In the genomic region with DNA sequence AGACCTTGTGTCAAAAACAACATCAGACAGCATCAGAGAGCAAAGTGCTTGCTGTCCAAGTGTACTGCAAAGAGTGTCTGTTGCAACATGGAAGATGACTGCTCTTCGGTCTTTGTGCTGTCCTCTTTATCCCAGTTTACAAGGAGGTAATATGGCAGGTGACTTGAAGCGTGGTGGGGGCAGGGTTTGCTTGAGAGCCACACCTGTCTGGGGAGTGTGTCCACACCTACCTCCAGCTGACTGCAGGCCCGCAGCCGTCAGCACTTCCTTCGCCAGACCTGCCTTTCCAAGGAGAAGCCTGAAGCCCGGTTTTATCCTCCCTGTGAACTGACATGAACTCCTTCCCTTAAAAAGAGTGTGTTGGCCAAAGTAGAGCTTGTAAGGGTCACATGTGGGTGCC, we compare ENCODE assay signal across 24 mouse cellular contexts.
A peak's percentile ranks its signal among the peaks of the same experiment; 100 is the strongest.
DNase-seq lines count a peak whose midpoint lies in the region; ATAC-seq and TF ChIP-seq lines count a peak whose summit lies in the region.
"Had no signal": no experiment of that assay in that cellular context is flagged by ENCODE, and none has a peak within 500 bp of the region (broad histone marks: within the 10 kb centered on the region; RNA-seq: fewer than 3 reads in every experiment).

No protein-coding gene starts in this region.

- no peak for TF ChIP-seq CTCF in stomach, postnatal 0 days (IDR thresholded peaks at IDR 0.05; ENCODE audit: low read depth)

- H3K4me1 ChIP-seq in intestine, embryonic 15.5 days (replicated peaks): no peaks in the 10 kb centered on the region
- H3K4me1 ChIP-seq in intestine, embryonic 16.5 days (ENCODE audit: control insufficient read depth, insufficient read depth, low read length): no peaks in the 10 kb centered on the region
- no peaks in the 10 kb centered on the region for H3K4me1 ChIP-seq in stomach, postnatal 0 days (replicated peaks; ENCODE audit: control insufficient read depth, insufficient read depth)
- no peaks in the 10 kb centered on the region for H3K4me1 ChIP-seq in heart, embryonic 11.5 days (ENCODE audit: control insufficient read depth, insufficient read depth, low read length)
- H3K4me1 ChIP-seq: embryonic facial prominence, embryonic 13.5 days; embryonic facial prominence, embryonic 15.5 days; forebrain, embryonic 12.5 days had no signal

- no peak overlapping the region for H3K4me2 ChIP-seq in intestine, embryonic 15.5 days (replicated peaks)
- no peak overlapping the region for H3K4me2 ChIP-seq in intestine, embryonic 16.5 days (ENCODE audit: low read depth, low read length)
- H3K4me2 ChIP-seq in stomach, postnatal 0 days (replicated peaks; ENCODE audit: low read depth): no peak overlapping the region
- no peak overlapping the region for H3K4me2 ChIP-seq in heart, embryonic 11.5 days
- H3K4me2 ChIP-seq: embryonic facial prominence, embryonic 13.5 days; embryonic facial prominence, embryonic 15.5 days; forebrain, embryonic 12.5 days had no signal

- DNase-seq in large intestine, adult 2 months (ENCODE audit: low read depth, low spot score): peak; percentile 52
- DNase-seq in stomach, postnatal 0 days (ENCODE audit: low spot score): peak; percentile 33
- no peak for DNase-seq in lung, postnatal 10 days
- no peak for DNase-seq in right cerebral cortex, postnatal 25 days
- DNase-seq: adrenal gland, adult 2 months; adrenal gland, postnatal 10 days; adrenal gland, postnatal 25 days; cerebellum, adult 11 months; cerebellum, adult 18-20 months; cerebellum, adult 8-10 months; cerebellum, adult 9-11 months; cerebellum, postnatal 14 days; cerebellum, postnatal 36 days; embryo, embryonic 11 days had no signal

- 74% methylated on average over 6 of the region's 6 CpGs for WGBS in intestine, embryonic 15.5 days
- WGBS in intestine, embryonic 16.5 days: 66% methylated on average over 6 of the region's 6 CpGs
- 35% methylated on average over 6 of the region's 6 CpGs for WGBS in large intestine, adult 2 months
- WGBS in stomach, postnatal 0 days: 67% methylated on average over 6 of the region's 6 CpGs
- 81% methylated on average over 6 of the region's 6 CpGs for WGBS in heart, embryonic 11.5 days (ENCODE audit: insufficient replicate concordance)

- ATAC-seq in intestine, embryonic 15.5 days: peak; percentile 53; the same call in 1 of the 2 replicates
- peak; percentile 62 for ATAC-seq in intestine, embryonic 16.5 days
- peak; percentile 77 for ATAC-seq in stomach, postnatal 0 days (ENCODE audit: low FRiP score, low TSS enrichment)
- ATAC-seq in heart, embryonic 11.5 days (replicated peaks; ENCODE audit: insufficient number of reproducible peaks, low FRiP score, low TSS enrichment): no peak
- ATAC-seq in megakaryocyte, adult 5-6 weeks (ENCODE audit: poor library complexity, severe bottlenecking): no peak
- ATAC-seq: forebrain, embryonic 14.5 days had no signal

- H3K27me3 ChIP-seq in intestine, embryonic 15.5 days (replicated peaks): no peaks in the 10 kb centered on the region
- no peaks in the 10 kb centered on the region for H3K27me3 ChIP-seq in intestine, embryonic 16.5 days (replicated peaks; ENCODE audit: control insufficient read depth, insufficient read depth, low read length)
- H3K27me3 ChIP-seq in stomach, postnatal 0 days (ENCODE audit: control insufficient read depth, insufficient read depth, low read length): no peaks in the 10 kb centered on the region
- H3K27me3 ChIP-seq in heart, embryonic 11.5 days (ENCODE audit: control insufficient read depth, insufficient read depth, low read length): no peaks in the 10 kb centered on the region
- H3K27me3 ChIP-seq: embryonic facial prominence, embryonic 13.5 days; embryonic facial prominence, embryonic 15.5 days; forebrain, embryonic 12.5 days had no signal

- H3K36me3 ChIP-seq in intestine, embryonic 15.5 days: no peaks in the 10 kb centered on the region
- no peaks in the 10 kb centered on the region; the same call in 1 of the 2 replicates for H3K36me3 ChIP-seq in intestine, embryonic 16.5 days (ENCODE audit: control insufficient read depth, insufficient read depth, low read length)
- H3K36me3 ChIP-seq in stomach, postnatal 0 days (ENCODE audit: control insufficient read depth, insufficient read depth, low read length): no peaks in the 10 kb centered on the region
- H3K36me3 ChIP-seq in heart, embryonic 11.5 days (ENCODE audit: control insufficient read depth, insufficient read depth, low read length): peaks cover 3% of the 10 kb centered on the region; the same call in 1 of the 2 replicates
- H3K36me3 ChIP-seq: forebrain, embryonic 10.5 days; forebrain, embryonic 12.5 days had no signal

- no peak overlapping the region for H3K9ac ChIP-seq in intestine, embryonic 15.5 days
- H3K9ac ChIP-seq in intestine, embryonic 16.5 days (ENCODE audit: low read depth, low read length): no peak overlapping the region
- no peak overlapping the region for H3K9ac ChIP-seq in stomach, postnatal 0 days (ENCODE audit: low read length)
- H3K9ac ChIP-seq in heart, embryonic 11.5 days (ENCODE audit: low read depth, low read length): no peak overlapping the region
- H3K9ac ChIP-seq: embryonic facial prominence, embryonic 13.5 days; embryonic facial prominence, embryonic 15.5 days; forebrain, embryonic 12.5 days had no signal

- no peak overlapping the region for H3K27ac ChIP-seq in intestine, embryonic 15.5 days
- H3K27ac ChIP-seq in intestine, embryonic 16.5 days (ENCODE audit: low read length): no peak overlapping the region
- H3K27ac ChIP-seq in stomach, postnatal 0 days (replicated peaks): no peak overlapping the region
- H3K27ac ChIP-seq in heart, embryonic 11.5 days (ENCODE audit: low read depth, low read length): no peak overlapping the region
- H3K27ac ChIP-seq: embryonic facial prominence, embryonic 13.5 days; embryonic facial prominence, embryonic 15.5 days; forebrain, embryonic 10.5 days; forebrain, embryonic 12.5 days had no signal

- H3K9me3 ChIP-seq in intestine, embryonic 15.5 days: no peaks in the 10 kb centered on the region
- no peaks in the 10 kb centered on the region for H3K9me3 ChIP-seq in intestine, embryonic 16.5 days (ENCODE audit: control insufficient read depth, low read length)
- H3K9me3 ChIP-seq in stomach, postnatal 0 days (ENCODE audit: control insufficient read depth, low read length): no peaks in the 10 kb centered on the region
- no peaks in the 10 kb centered on the region for H3K9me3 ChIP-seq in heart, embryonic 11.5 days (replicated peaks; ENCODE audit: control insufficient read depth, low read length)
- H3K9me3 ChIP-seq: embryonic facial prominence, embryonic 13.5 days; embryonic facial prominence, embryonic 15.5 days; forebrain, embryonic 10.5 days; forebrain, embryonic 12.5 days had no signal

- no peak overlapping the region for H3K4me3 ChIP-seq in intestine, embryonic 15.5 days (replicated peaks)
- H3K4me3 ChIP-seq in intestine, embryonic 16.5 days (ENCODE audit: low read length): no peak overlapping the region
- no peak overlapping the region for H3K4me3 ChIP-seq in stomach, postnatal 0 days (ENCODE audit: low read depth, low read length)
- H3K4me3 ChIP-seq in heart, embryonic 11.5 days (ENCODE audit: low read depth, low read length): no peak overlapping the region
- H3K4me3 ChIP-seq: embryonic facial prominence, embryonic 13.5 days; embryonic facial prominence, embryonic 15.5 days; erythroblast, embryonic 14.5 days; forebrain, embryonic 10.5 days; forebrain, embryonic 12.5 days had no signal

- TF ChIP-seq EP300 in stomach, postnatal 0 days (optimal IDR thresholded peaks at IDR 0.05): no peak

Comparison
In these comparisons a context has a peak if more than half of its experiments do, and no peak if none do; other contexts are left out.
1. ATAC-seq: peak in intestine, embryonic 15.5 days (single experiment), intestine, embryonic 16.5 days (single experiment) and stomach, postnatal 0 days (single experiment); none in heart, embryonic 11.5 days (single experiment) and megakaryocyte, adult 5-6 weeks (single experiment).
2. DNase-seq: peak in large intestine, adult 2 months (single experiment) and stomach, postnatal 0 days (single experiment); none in lung, postnatal 10 days (single experiment) and right cerebral cortex, postnatal 25 days (single experiment).